Mouse (Mus musculus): ENCODE measurements around the gene St7l.

The St7l gene

GRCm38 (mm10) chr3:104901154-104901553, 37.3 kb downstream of the St7l start:
- DNase-seq (ENCODE audit: low spot score) = no peak

GRCm38 (mm10) chr3:104905389-104905788, 41.6 kb downstream of the St7l start:
- DNase-seq (ENCODE audit: low spot score) = no peak

GRCm38 (mm10) chr3:104906007-104906406, 42.2 kb downstream of the St7l start:
- DNase-seq (ENCODE audit: low spot score) = no peak

GRCm38 (mm10) chr3:104909195-104909594, 45.4 kb downstream of the St7l start:
- DNase-seq (ENCODE audit: low spot score) = no peak

- DNase-seq (ENCODE audit: low spot score) = no peak
These were observed 51.2 kb downstream of the St7l start for GRCm38 (mm10) chr3:104914986-104915385.

GRCm38 (mm10) chr3:104929385-104929784, 65.6 kb downstream of the St7l start:
- no peak for DNase-seq (ENCODE audit: low spot score)

GRCm38 (mm10) chr3:104937728-104938305, 74.0 kb downstream of the St7l start:
- no peak for DNase-seq (ENCODE audit: low spot score)

- DNase-seq (ENCODE audit: low spot score) = no peak
These were observed 74.5 kb downstream of the St7l start for GRCm38 (mm10) chr3:104938327-104938726.

- DNase-seq (ENCODE audit: low spot score) = no peak
These were observed 76.9 kb downstream of the St7l start for GRCm38 (mm10) chr3:104940691-104941090.

- DNase-seq (ENCODE audit: low spot score) = no peak
These were observed 78.9 kb downstream of the St7l start for GRCm38 (mm10) chr3:104942682-104943081.

- DNase-seq (ENCODE audit: low spot score) = no peak
These were observed 79.5 kb downstream of the St7l start for GRCm38 (mm10) chr3:104943333-104943732.

- DNase-seq (ENCODE audit: low spot score) = no peak
These were observed 81.1 kb downstream of the St7l start for GRCm38 (mm10) chr3:104944894-104945293.

GRCm38 (mm10) chr3:104950926-104951325, 87.1 kb downstream of the St7l start:
- DNase-seq (ENCODE audit: low spot score) = no peak

GRCm38 (mm10) chr3:104952891-104953670, 89.3 kb downstream of the St7l start:
- no peak for DNase-seq (ENCODE audit: low spot score)

GRCm38 (mm10) chr3:104954137-104954536, 90.3 kb downstream of the St7l start:
- no peak for DNase-seq (ENCODE audit: low spot score)

- no peak for DNase-seq (ENCODE audit: low spot score)
These were observed 90.7 kb downstream of the St7l start for GRCm38 (mm10) chr3:104954551-104954950.

GRCm38 (mm10) chr3:104956131-104956581, 92.4 kb downstream of the St7l start:
- DNase-seq (ENCODE audit: low spot score) = peak; percentile 30

- no peak for DNase-seq (ENCODE audit: low spot score)
These were observed 96.5 kb downstream of the St7l start for GRCm38 (mm10) chr3:104960026-104961000.

- no peak for DNase-seq (ENCODE audit: low spot score)
These were observed 97.6 kb downstream of the St7l start, which contains the start of gene Wnt2b for GRCm38 (mm10) chr3:104961066-104962059. Wnt2b (minus strand) TSS chr3:104961921.

- no peak for DNase-seq (ENCODE audit: low spot score)
These were observed 98.4 kb downstream of the St7l start for GRCm38 (mm10) chr3:104962141-104962611.

- no peak for DNase-seq (ENCODE audit: low spot score)
These were observed 99.1 kb downstream of the St7l start for GRCm38 (mm10) chr3:104962866-104963265.
